Mouse (Mus musculus): ENCODE results near the gene Mt1. TPM values are rescaled to one million over a fixed set of nuclear protein-coding genes. Genes with fewer than 3 reads are reported as not detected.
A peak's percentile ranks its signal among the peaks of the same experiment; 100 is the strongest.

The Mt1 gene
- total RNA-seq, 1 experiment from 2014 or later, result 8.5 TPM

DNA sequence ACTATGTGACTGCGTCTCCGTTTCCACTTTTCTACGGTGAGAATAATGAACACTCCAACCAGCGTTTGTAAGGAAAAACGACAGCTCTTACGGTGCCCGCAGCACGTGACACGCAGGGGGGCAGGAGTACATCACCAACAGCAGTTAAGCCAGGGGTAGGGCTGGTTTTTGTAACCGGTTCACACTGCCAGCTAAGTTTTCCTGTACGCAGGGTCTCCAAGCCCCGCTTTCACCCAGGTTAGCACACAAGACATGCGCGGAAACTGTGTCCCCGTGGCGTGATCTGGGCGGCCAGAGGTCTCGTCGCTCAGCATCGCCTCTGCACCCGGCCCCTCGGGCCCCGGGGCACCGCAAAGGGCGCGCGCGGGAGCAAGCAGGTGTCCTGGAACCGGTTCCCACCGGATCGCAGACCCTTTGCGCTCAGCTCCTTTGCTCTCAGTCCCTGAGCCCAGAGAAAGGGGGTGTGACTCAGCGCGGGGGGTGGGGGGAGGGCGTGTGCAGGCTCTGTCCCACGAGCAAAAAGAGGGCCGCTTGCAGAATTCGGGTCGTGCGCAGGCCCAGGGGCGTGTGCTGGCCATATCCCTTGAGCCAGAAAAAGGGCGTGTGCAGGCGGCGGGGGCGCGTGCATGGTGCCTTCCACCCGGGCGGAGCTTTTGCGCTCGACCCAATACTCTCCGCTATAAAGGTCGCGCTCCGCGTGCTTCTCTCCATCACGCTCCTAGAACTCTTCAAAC is 6.6 kb upstream of the Mt1 start, which contains the start of gene Mt2:
Gene Mt2 (plus strand): TSS at position 590 of the 734 bp plus-strand sequence.
- ATAC-seq (replicated peaks; ENCODE audit: insufficient number of reproducible peaks, low FRiP score, low TSS enrichment, poor library complexity, severe bottlenecking), result peak; percentile 32; the same call in 1 of the 2 replicates

DNA sequence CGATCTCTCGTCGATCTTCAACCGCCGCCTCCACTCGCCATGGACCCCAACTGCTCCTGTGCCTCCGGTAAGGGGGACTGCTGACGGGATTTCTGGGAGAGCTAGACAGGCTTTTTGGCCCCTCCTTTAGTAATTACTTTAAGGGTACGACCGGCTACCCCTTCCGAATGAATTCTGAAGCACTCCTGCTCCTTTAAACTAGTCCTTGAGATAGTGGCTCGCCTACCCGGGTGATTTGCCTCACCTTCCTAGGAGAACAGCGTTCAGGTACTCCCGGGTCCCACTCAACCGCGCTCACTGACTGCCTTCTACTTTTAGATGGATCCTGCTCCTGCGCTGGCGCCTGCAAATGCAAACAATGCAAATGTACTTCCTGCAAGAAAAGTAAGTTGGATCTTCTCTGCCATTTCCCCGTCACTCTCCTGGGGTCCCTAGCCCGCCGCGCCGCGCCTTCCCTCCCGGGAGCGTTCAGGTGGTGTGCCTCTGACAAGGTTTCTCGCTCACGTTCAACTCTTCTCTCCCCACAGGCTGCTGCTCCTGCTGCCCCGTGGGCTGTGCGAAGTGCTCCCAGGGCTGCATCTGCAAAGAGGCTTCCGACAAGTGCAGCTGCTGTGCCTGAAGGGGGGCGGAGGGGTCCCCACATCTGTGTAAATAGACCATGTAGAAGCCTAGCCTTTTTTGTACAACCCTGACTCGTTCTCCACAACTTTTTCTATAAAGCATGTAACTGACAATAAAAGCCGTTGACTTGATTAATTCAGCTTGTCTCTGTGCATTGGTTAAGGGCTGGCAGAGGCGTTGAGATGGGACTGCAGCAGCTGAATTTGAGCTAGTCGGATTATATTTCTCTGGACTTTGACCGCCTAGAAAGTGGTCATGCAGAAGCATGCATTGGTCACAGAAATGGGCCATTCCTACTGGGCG is 5.8 kb upstream of the Mt1 start:
- no peak for ATAC-seq (replicated peaks; ENCODE audit: insufficient number of reproducible peaks, low FRiP score, low TSS enrichment, poor library complexity, severe bottlenecking)

DNA sequence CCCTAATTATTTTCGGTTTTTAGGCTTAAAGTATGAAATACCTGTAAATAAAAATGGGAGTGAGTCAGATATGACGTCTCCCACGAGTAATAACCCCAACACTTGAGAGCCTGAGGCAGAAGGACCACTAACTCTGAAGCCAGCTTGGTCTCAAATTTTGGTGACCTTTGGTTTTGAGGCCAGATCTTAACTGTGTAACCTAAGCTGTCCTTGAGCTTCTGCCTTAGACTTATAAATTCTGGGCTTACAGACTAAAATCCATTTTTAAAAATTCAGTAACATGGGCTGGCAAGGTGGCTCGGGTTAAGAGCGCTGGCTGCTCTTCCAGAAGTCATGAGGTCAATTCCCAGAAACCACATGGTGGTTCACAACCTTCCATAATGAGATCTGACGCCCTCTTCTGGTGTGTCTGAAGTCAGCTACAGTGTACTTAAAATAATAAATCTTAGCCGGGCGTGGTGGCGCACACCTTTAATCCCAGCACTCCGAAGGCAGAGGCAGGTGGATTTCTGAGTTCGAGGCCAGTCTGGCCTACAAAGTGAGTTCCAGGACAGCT is 5.0 kb upstream of the Mt1 start:
- ATAC-seq (replicated peaks; ENCODE audit: insufficient number of reproducible peaks, low FRiP score, low TSS enrichment, poor library complexity, severe bottlenecking), result no peak

DNA sequence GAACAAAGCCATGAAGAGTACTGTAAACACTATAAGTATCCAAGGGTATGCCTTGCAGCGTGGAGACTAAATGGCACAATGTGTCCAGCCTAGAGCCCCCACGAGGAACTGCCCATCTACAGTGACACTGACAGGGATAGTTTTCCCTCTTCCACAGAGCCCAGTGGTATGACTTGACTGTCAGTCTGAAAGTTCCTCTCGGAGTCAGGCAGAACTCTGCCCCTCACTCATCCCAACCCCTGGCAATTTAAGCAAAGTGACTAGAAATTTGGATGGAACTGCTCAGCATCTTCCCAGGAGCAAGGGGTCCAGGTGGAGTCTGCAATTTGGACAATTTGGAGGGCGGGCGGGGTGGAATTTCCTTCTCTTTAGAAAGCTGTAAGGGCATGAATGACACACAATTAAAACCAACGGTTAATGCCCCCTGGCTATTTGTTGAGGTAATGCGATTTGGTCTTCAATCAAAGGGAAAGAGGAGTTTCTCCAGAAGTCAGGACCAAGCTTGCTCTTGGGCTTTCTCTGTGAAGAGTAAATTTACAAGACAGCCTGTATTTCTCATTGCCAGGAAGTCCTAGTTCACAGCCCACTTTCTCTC is 4.2 kb upstream of the Mt1 start:
- ATAC-seq (replicated peaks; ENCODE audit: insufficient number of reproducible peaks, low FRiP score, low TSS enrichment, poor library complexity, severe bottlenecking), result no peak

DNA sequence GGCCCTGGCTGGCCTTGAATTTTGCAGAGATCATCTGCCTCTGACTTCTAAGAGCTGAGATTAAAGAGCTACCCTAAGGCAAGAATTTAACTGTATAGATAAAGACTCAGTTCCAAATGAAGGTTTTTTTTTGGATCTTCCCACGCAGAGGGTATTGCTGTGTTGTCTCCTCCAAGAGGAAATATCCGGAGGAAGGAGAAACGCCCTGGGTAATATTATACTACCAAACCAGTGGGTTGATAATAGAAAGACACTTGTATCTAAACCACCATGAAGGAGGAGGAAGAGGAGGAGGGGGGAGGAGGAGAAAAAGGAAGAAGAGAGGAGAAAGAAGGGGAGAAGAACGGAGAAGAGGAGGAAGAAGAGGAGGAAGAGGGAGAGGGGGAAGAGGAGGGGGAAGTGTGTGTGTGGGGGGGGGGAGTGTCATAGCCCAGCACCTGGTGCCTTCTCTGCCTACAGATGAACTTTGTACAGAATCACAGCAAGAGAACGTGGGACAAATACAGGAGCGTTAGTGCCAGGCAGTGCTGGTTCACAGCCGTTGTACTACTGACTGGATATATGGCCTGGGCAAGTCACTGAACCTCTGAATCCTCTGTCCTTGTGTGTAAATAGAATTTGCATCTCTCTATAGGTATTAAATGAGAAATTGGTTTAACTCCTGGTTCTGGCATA is 1.0 kb upstream of the Mt1 start:
- ATAC-seq (replicated peaks; ENCODE audit: insufficient number of reproducible peaks, low FRiP score, low TSS enrichment, poor library complexity, severe bottlenecking), result no peak

DNA sequence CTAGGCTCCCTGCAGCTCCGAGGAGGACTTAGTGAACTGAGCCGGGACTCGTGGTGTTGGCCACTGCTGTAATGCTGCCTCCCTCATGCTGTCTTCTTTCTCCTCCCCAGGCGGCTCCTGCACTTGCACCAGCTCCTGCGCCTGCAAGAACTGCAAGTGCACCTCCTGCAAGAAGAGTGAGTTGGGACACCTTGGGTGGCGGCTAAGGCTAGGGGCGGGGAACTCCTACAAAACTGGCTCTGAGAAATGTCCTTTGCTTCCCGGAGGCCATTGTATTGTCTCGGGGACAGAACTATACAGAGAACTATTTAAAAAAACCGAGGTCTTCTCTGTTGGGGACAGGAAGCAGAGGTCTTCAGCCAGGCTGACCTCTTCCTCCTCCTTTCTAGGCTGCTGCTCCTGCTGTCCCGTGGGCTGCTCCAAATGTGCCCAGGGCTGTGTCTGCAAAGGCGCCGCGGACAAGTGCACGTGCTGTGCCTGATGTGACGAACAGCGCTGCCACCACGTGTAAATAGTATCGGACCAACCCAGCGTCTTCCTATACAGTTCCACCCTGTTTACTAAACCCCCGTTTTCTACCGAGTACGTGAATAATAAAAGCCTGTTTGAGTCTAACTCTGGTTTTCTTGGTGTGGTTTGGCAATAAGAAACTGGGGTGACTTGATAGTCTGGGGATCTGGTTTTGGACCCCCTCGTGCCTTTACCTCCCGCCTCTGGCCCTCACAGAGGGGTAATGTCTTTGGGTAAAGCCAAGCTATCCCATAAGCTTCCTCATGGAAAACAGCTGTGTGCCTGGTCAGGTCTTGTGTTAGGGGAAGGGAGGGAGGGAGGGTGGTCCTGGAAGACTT is 1.1 kb downstream of the Mt1 start:
- no peak for ATAC-seq (replicated peaks; ENCODE audit: insufficient number of reproducible peaks, low FRiP score, low TSS enrichment, poor library complexity, severe bottlenecking)

DNA sequence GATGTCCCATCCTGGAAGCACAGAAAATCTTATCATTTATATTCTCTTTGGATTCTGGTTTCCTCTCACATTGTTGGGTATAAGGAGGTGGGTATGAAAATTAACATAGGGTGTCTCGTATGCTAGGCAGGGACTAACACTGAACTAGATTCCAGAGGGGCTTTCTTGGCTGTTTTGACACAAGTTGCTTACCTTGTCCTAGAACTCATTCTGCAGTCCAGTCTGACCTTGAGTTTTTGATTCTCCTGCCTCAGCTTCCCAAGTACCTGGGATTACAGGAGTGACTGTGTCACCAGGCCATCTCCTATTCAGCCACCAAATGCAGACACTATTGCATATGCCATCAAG is 1.7 kb downstream of the Mt1 start:
- ATAC-seq (replicated peaks; ENCODE audit: insufficient number of reproducible peaks, low FRiP score, low TSS enrichment, poor library complexity, severe bottlenecking), result no peak

DNA sequence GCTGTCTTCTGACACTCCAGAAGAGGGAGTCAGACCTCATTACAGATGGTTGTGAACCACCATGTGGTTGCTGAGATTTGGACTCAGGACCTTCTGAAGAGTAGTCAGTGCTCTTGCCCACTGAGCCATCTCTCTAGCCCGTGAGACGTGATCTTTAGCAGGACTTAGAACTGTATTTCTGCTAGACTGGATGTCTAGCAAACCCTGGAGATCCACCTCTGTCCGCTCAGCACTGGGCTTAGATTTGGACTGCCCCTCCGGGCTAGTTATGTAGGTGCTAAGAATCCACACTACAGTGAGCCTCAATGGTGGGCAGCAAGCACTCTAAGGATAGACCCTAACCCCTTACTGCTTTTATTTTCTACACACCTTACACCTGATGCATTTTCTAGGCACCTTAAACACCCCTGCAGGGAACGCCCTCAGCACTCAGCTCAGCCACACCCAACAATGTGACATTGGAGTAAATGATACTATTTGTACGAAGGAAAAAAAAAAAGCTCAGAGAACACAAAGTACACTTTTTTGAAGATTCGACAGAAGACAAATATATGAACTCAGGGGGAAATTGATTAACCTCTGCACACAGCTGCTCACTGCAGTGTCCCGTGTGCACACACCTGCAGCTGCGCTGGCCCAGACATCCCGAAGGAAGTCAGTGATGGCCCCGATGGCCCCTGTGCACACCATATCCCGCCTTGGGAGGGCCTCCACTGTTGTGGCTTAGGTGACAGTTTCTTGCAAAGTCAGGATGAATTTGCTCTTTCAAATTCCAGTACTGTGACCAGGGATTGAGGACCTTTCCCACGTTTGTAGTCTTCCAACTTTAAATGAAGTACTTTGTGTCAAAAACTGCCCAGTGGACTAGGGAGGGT is 3.4 kb downstream of the Mt1 start:
- no peak for ATAC-seq (replicated peaks; ENCODE audit: insufficient number of reproducible peaks, low FRiP score, low TSS enrichment, poor library complexity, severe bottlenecking)

DNA sequence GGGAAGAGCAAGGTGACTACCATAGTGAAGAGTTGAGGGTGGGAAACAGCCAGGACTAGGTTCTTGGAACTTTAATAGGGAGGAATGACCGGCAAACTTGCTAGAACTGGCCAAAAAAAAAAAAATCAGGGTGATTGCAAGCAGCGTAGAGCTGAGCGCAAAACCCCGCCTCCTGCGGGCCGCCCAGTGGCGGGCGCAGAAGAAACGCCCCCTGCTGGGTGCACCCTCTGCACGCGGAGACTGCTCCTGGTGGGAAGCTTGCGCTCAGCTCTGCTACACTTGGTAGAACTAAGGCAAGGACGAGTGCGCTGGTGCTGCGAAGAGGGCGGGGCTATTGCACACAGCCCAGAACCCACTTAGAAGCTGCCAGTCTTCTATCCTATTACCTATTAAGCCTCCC is 4.2 kb downstream of the Mt1 start:
- peak; percentile 67 for ATAC-seq (replicated peaks; ENCODE audit: insufficient number of reproducible peaks, low FRiP score, low TSS enrichment, poor library complexity, severe bottlenecking)

DNA sequence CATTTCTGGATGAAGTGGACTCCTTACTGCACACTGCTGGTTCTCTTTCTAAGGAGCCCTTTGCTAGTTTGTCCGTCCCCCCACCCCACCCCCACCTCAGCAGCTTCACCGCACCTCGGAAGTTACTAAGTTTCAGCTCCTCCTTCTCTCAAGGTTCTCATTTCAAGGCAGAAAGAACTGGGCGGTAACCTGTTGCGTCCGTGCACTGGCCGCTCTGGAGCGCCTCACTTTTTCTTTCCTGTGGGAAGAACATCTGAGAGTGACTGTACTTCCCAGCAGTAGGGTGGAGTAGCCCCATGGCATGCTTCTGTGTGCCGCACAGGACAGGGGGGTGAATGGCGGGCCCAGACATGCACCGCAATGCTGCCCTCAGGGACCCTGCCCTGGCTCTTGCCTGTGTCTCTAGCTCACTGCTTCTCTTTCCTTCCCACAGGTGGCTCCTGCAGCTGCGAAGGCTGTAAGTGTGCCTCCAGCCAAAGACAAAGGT is 5.5 kb downstream of the Mt1 start:
- no peak for ATAC-seq (replicated peaks; ENCODE audit: insufficient number of reproducible peaks, low FRiP score, low TSS enrichment, poor library complexity, severe bottlenecking)

DNA sequence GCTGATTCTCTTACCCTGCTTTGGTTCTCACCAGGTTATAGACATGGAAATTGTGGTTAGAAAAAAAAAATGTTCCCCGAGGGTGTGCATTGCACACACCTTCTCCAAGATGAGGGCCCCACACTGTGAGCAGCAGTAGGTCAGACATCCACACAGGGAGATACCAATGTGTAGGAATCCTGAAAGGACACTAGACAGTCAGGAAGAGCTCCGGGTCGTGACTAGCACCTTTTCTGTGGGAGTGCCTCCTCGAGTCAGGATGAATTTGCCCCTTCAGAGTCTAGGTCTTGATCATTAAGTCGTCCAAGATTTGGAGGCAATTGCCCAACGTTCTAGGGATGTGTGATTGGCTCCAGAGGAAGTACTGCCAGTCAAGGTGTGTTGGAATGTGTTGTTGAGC is 6.9 kb downstream of the Mt1 start:
- no peak for ATAC-seq (replicated peaks; ENCODE audit: insufficient number of reproducible peaks, low FRiP score, low TSS enrichment, poor library complexity, severe bottlenecking)

DNA sequence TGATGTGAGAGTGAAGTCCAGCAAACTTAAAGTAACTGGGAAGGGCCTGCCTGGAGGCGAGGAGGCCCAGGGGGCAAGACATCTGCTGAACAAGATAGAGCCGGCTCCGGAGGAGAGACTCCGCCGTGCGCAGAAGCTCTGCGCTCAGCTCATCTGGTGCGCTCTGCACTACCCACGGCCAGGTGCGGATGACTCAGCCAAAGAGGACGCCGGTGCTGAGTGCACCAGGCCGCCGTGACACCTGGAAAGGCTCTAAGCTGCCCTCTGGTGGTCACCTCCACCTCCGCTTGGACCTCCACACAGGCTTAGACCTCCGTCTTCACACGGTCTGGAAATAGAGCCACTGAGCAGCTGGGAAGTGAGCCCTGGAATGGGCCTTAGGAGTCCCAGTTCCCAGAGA is 7.7 kb downstream of the Mt1 start:
- ATAC-seq (replicated peaks; ENCODE audit: insufficient number of reproducible peaks, low FRiP score, low TSS enrichment, poor library complexity, severe bottlenecking), result no peak

DNA sequence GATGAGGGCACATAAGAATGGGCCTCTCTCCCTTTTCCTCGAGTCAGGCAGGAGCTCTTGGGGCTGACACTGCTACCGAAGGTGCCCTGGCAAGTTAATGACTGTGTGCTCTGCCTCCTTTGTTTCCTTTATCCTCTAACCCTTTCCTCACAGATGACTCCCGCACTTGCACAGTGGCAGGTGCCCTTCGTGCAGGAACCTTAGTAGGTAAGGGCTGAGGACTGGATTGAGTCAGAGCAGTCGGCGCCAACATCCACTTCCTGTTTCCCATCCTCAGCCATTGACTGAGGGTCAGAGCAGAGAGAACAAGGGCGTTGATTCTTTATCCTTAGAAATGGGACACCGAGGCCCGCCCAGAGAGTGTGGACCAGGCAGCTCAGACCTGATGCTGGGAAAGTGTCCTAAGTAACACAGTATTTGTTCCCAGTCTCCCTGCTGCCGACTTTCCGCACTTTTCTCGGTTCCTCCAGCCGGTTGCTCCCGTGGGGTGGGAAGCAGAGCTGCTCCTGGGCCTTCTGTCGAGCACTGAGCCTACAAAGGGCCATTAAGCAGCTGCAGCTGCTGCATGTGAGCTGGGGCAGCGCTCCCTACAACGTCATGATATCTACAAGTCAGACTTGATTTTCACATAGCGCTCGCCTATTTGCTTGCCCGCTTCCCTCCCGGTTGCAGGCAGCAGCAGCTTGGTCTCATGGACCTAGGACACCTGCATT is 8.6 kb downstream of the Mt1 start:
- ATAC-seq (replicated peaks; ENCODE audit: insufficient number of reproducible peaks, low FRiP score, low TSS enrichment, poor library complexity, severe bottlenecking), result no peak

DNA sequence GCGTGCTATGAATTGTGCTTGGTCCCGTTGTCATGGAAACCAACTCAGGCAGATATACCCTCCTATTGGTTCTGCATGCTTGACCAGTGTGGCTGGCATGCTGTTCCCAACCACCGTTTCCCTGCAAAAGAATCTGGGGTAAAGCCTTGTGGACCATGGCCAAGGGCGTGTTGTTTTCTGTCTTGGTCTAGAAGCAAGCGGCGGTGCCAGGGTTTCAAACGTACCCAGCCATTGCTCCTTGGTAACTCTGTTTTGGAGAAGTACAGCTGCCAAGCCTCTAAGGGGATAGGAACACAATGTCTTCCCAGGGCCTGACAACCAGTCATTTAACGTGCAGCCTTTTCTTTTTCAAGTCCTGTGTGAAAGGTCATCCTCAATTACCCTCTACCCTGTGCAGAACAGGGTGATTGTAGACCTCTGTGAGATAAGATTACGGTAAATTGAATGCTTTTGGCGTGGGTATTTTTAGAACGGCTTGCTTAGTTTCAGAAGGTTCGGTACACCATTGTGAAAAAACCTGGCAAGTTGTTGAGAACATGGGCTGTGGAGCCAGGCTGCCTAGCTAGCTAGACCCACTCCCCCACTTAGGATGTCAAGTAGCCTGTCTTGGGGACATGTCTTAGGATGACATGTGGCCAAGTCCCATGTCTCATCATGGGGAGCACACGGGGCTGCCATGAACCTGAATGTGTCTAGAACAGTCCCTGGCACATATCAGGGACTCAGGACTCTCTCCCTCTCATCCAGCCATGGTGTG is 10.6 kb downstream of the Mt1 start:
- no peak for ATAC-seq (replicated peaks; ENCODE audit: insufficient number of reproducible peaks, low FRiP score, low TSS enrichment, poor library complexity, severe bottlenecking)

DNA sequence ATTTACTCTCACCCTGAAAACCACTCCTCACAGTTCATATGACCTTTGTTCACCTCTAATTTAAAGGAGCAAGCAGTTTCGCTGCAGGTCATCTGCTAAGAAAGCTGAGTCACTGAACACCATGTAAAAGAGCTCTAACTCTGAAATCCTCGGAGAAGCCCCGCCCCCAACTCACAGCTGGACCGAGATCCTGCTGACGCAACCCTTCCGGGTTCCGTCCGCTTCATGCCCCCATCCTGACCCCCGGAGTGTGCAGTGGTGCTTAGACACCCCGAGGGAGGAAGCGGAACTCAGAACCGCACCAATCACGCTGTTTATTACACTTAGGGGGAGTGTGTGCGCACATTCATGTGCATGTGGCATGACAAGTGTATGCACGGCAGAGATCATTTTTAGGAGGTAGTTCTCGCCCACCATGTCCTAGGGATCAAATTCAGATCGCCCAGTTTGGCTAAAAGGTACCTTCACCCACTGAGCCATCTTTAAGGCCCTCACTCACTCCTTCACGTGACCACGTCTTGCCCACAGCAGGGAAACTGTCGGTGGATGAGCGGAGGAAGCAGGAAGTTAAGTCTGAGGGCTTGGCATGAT is 12.3 kb downstream of the Mt1 start:
- peak; percentile 95 for ATAC-seq (replicated peaks; ENCODE audit: insufficient number of reproducible peaks, low FRiP score, low TSS enrichment, poor library complexity, severe bottlenecking)

Measured in monocyte, adult 5-6 weeks (primary cell).